Mouse (Mus musculus) Muller cell, postnatal 12 days (primary cell): Measurements from ENCODE around the gene Ttc28.

Source experiments
- DNase-seq: peaks from one replicate; pipeline ENCODE4 v3.0.0-alpha.2; 2015; ENCODE audit errors: inconsistent ontology term

Gene Ttc28

DNA sequence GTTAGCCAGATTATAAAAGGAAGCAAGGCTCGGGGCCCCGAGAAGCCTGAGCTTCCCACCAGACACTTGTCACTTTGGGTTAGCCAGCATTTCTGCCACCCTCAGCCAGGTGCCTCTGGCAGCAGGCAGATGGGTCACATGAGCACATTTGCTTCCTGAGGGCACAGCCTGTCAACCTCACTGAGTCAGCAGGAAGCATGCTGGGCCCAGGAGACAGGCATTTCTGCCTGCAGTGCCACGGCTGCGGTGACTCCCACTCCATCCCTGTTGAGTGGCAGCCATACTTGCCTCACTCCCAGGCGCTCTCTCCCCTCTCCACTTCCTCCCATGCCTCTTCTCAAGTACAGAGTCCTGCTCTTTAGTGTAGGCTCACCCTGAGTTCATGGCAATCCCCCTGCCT is 395.3 kb downstream of the Ttc28 start:
- DNase-seq: no peak

DNA sequence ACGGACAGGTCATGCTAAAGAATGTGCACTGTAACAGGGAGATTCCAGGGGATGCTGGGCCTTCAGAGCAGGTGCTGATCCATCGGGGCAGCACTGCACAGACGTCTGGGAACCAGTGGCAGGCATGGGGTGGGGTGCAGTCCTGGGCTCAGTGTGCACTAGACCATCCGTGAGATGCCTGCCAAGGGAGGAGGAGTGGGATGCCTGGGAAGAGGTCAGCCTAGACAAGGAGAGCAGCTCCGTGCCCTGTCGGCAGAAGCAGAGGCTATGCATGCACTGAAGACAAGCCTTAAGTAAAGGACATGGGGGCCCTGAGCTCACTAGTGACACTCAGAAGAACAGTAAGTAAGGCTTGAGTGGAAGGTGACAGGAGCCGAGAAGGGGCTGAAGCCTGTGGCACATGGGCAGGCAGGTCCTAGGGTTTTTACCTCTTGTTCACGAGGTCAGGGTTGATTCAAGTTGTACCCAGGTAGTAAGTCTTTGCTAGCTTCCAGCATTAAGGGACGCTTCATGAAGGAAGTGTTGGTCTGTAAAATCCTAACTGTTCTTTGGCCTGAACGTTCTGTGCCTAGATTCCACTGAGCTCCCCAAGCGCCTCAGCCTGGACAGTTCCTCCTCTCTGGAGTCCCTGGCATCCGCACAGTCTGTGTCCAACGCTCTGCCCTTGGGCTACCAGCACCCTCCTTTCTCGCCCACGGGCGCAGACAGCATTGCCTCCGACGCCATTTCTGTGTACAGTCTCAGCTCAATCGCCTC is 405.0 kb downstream of the Ttc28 start:
- no peak for DNase-seq

DNA sequence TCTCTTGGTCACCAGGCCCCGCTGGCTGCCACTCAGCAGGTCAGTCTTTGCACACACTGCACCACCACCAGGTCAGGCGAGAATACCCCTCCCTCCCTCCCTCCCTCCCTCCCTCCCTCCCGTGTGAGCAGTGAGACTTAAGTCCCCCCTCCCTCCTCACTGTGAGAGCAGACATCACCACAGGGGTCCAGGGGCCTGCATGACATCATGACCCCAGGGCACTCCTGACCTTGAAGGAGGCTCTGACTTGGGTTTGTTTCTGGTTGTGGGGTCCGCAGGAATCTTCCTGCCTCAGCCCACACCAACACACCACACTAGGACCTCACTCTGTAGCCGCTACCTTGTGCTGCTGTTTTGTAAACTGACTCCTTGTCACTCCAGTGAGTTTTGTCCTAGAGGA is 408.0 kb downstream of the Ttc28 start:
- DNase-seq: no peak

DNA sequence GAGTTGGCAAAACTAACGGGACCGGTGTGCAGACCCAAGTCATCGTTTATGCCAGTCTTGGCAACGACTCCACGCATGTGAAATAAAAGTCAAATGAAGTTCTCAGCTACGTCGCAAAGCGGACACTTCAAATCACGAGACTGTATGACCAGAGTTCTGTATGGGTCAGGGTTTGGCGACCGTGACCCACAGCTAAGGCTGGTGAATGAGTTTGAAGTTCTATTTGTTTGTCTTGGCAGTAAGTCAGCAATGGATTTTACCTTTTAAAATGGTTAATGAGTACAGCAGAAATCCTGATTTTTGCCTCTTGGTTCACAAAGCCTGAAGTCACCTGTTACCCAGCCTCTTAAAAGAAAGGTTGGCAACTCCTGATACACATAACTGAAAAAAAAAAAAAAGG is 408.9 kb downstream of the Ttc28 start:
- no peak for DNase-seq

DNA sequence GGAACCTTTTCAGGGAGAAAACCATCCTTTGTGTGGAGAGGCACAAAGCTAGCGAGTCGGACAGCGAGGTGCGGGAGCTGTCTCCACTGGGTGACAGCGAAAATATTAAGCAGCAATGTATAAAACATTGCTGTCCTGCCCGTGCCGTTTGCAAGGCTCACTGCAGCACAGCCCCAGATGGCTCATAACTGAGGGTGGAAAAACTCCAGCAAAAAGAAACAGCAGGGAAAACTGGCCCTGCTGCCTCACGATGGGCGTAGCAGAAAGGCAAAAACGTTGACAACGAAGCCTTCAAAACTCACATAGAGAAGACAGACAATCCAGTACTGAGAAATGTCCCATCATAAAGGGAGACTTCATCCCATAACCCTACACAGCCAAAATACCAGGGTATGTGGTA is 410.5 kb downstream of the Ttc28 start:
- no peak for DNase-seq

DNA sequence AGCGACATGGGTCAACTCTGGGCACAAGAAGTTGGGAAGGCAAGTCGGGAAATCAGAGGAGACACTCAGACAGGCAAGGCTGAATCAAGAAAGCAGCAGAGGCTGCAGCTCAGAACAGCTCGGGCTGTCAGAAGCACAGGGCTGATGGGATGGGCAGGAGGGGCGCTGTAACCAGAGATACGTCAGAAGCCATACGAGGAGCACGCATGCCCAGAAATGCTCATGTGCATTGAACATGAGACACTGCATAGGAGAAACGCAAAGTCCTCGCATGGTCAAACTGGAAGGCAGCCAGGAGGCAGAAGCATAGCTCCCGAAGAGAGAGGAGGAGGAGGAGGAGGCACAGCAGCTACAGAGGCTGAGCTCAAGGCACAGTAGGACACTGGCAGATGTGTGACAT is 412.0 kb downstream of the Ttc28 start:
- DNase-seq: no peak

DNA sequence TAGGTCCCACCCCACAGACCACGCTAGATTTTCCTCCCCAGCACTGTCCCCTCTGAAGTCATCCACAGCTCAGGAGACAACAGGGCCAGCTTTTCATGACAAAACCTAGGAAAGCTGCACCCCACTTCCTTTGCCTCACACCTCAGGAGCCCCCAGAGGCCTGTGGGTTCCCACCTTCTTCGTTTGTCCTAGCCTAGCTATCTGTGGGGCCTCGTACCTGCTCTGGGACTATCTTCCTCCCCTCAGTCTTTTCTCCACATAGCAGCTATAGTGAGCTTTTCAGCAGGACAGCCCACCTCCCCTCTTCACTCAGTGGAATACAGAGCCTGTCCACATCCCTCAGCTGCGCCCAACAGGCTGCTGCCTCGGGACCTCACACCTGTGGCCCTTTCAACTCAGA is 418.2 kb downstream of the Ttc28 start:
- DNase-seq: no peak

DNA sequence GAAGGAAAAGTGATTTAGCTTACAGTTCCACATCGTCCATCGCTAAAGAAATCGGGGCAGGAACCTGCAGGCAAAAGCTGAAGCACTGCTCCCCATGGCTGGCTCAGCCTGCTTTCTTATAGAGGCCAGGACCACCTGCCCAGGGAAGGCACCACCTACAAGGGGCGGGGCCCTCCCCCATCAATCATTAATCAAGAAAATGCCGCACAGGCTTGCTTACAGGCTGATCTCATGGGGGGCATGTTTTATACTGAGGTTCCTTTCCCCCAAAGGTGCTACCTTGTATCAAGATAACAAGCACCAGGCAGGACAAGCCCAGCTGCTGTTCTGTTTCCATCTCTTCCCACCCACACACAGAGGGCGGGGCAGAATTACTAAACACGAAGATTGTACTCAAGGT is 419.1 kb downstream of the Ttc28 start:
- DNase-seq: no peak

DNA sequence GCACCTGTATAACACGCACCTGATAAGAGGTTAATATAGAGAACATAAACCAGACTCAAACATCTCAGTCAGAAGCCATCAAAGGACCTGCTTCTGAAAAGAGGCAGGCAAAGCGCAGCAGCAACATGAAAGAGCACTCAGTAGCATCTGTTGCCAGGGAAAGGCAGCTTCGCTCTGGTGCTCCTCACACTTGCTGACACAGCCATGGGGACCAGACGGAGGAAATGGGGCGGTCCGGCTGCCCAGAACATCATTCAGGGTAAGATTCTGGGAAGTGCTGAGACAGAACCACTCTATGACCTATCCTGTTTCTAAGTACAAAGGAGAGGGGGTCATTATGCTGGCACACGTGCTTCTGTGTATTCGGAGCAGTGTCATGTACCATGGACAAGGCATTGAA is 421.2 kb downstream of the Ttc28 start:
- no peak for DNase-seq

DNA sequence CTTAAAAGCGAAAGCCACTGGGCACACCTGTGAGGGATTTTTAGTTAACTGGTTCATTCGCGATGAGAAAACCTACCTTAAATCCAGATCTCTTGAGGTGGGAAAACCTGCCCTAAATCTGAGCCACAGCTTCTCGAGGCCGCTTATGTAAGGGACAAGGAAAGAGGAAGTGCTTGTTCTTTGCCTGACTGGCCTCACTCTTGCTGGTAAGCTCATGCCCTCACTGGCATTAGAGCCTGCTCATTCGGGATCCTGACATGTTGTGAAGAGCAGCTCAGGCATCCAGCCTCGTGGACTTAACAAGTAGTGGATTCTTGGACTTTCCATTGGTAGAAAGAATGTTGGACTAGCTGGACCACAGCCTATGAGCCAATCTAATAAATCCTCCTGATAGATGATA is 422.1 kb downstream of the Ttc28 start:
- no peak for DNase-seq

DNA sequence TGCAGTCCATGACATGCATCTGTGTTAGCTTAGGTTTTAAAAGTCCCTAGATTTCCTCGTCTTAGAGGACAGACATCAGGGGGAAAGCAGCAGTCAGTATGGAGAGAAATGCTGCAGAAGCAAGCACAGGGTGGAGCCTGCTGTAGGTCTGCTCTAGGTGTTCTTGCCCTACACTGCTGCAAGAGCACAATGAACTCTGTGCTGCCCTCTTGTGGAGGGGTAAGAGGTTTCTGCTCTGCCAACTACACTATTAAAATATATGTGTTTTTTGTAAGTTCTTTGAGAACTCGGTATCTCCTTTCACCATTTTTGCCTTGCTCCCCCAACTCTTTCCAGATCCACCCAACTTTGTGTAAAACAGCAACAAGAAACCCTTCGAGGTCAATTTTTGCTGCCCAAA is 425.1 kb downstream of the Ttc28 start:
- no peak for DNase-seq

DNA sequence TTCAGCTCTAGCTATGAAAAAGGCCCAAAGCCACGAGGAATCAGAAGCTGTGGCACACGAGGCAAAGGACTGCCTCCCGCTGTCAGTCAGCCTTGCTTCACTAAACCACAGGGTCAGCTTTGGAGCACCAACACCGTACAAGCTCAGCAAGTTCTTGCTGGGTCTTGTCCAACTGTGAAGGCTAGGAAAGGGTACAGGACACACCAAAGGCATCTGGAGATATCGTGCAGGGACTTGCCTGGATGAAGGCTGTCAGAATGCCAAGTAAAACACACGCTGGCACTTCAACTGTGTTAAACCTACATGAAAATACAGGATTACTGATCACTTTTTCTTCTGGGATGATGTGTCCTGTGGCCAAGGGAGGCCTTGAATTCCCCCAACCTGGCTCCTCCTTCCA is 430.6 kb downstream of the Ttc28 start:
- DNase-seq: no peak

DNA sequence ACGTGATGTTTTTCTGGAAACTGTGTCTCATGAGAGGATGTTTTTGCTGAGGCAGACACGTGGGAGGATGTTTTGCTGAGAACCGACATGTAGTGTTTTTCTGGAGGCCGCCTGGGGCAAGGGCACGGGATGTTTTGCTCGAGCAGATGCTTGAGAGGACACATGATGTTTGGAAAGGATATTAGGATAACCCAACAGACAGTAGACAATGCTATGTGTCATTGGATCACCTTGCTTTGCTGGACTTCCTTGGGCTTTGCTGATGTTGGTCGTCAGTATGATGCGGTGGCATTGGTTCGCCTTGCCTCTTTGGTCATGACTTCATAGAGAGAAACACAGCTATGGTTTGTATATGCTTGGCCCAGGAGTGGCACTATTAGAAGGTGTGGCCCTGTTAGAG is 434.2 kb downstream of the Ttc28 start:
- DNase-seq: no peak

DNA sequence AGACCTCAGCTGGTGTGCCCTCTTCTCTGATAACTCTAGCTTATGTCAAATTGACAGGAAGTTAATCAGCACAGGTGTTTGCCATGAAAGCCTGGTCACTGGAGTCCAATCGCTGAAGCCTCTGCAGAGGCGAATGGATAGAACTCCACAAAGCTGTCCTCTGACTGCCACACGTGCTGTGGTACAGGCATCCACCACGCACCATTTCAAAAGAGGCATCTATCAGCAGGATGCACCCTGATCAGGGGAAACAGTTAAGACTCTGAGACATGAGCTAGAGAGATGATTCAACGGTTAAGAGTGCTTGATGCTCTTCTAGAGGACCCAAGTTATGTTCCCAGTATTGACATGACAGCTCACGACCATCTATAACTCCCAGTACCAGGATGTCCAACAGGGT is 435.5 kb downstream of the Ttc28 start:
- no peak for DNase-seq

DNA sequence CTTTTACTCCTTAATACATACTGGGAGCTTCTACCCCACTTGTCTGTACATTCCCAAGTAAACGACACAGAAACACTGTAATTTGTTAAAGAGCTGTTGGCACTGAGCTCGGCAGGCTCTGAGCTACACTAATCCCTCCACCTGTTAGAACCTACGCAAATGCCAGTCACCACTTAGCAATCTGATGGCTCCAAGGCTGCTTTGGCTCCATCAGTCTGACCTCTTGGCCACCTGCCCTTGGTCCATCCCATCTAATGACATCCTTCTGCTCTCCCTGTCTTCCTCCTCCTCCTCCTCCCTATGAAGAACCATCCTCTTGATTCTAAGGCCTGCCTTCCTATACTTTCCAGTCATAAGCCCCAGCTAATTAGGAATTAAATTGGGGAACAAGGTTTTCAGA is 437.9 kb downstream of the Ttc28 start:
- no peak for DNase-seq

DNA sequence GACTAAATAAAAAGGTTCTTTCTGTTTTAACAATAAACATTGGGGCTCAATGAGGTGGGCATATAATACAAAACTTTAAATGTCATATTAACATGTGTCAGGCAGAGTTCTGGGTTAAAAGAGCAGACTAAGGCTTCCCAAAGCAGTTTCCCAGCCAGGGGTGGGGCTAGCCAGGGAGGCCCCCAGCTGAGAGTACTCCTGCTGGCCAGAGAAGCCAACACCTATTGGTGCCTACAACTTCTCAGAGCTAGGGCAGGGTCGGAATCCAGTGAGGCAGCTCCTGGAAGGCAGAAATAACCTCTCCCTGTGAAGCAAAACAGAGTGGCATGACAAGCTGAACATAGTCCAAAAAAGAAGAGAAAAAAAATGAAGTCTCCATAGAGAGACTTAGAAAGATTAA is 439.3 kb downstream of the Ttc28 start:
- no peak for DNase-seq

DNA sequence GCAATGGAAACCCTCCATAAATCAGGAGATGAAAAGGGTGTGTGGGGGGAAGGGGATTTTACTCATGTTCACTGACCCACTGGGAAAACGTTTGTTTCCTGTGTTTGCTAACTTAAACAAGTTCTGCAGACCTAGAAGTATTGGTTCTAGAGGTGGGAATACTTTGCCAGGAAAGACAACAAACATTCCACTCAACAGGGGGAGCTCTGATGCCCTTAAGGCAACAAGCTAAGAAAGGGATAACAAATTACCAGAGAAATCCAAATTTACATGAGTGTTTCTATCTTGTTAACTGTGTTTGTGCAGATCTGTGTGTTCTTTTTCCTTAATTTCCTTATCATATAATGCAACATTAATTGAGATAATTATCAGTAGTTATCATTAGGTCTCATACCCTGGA is 446.2 kb downstream of the Ttc28 start:
- no peak for DNase-seq

DNA sequence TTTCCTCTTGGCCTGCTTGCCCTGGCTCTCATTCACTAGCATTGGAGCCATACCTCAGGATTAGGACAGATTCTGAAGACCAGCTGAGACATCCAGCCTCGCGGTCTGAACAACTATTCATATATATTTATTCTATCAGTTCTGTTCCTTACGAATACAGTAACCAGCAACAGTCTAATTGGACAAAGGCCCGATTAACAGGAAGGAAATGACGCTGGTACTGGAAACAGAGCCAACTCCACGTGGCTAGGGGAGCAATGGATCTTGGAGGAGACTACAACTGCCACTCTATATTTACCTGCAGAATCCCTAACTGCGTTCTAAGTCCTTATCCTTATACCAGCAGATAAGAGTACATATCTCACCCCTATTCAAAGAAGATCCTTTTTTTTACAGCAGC is 447.8 kb downstream of the Ttc28 start:
- DNase-seq: no peak

DNA sequence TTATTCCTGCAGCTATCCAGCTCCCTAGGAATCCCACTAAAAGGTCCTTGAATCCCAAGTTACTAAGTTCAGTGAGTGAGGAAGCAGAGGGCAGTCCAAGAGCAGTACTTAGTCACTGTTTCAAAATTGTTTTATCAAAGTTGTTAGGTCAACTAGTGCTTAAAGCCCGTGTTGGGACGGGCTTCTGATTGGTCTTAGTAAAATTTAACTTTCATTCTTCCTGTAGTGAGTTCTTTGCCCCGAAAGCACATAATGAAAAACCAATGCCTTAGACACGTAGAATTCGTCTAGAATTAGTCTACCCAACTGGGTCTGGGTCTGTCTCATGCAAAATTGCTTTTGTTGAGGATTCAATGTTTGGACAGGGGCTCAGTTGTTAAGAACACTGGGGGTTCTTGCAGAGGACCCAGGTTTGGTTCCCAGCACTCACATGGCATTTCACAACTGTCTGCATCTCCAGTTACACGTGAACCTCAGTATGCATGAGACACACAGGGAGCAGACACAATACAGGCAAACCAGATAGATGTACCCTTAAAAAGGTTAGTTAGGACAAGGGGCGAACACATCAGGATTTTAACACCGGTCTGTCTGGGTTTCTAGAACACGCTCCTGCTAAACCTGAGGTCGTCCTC is 450.3 kb downstream of the Ttc28 start:
- no peak for DNase-seq

DNA sequence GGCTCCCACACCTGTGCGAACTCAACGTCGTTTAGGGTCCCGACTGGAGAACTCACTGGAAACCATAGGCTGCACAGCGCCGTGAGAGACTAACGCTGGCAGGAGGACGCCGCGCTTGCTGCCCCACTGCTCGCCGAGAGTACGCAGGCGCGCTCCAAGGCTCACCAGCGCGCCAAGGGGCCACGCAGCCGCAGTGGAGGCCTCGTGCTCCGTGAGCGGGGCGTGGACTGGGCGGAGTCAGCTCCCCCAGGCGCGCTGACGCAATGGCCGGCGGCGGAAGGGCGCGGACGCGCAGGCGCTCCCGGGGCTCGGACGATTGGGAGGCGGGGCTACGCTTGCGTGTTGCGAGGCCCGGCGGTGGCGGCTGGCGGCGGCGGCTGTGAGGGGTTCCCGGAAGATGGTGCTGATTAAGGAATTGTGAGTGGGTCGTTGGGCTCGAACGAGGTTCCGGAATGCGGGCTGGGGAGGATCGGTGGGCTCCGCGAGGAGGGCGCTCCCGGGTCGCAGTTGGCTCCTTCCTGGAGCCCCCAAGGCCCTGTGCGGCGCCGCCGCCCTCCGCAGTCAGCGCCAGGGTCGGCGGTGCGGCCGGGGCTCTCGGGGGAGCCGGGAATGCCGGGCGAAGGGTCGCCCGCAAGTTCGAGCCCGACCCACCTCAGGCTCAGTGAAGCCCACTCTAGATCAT is 451.0 kb downstream of the Ttc28 start, which contains the start of gene Pitpnb:
Gene Pitpnb (plus strand): TSS at position 347 of the 682 bp plus-strand sequence.
- peak; percentile 99 for DNase-seq

DNA sequence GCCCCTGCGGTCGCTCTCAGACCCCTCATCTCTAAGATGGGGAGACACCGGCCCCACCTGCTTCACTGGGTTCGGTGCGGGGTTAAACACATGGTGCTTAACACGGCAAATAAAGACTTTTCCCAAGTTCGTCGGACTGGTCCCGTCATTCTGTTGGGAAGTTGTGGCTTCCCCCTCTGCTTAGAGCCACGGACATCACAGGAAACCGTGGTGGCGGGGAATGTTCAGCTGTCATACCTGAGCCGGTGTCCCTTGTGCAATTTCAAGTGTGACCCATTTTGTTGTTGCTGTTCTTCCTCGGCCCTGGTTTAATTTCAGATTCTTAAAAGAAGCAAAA is 451.5 kb downstream of the Ttc28 start:
- no peak for DNase-seq

DNA sequence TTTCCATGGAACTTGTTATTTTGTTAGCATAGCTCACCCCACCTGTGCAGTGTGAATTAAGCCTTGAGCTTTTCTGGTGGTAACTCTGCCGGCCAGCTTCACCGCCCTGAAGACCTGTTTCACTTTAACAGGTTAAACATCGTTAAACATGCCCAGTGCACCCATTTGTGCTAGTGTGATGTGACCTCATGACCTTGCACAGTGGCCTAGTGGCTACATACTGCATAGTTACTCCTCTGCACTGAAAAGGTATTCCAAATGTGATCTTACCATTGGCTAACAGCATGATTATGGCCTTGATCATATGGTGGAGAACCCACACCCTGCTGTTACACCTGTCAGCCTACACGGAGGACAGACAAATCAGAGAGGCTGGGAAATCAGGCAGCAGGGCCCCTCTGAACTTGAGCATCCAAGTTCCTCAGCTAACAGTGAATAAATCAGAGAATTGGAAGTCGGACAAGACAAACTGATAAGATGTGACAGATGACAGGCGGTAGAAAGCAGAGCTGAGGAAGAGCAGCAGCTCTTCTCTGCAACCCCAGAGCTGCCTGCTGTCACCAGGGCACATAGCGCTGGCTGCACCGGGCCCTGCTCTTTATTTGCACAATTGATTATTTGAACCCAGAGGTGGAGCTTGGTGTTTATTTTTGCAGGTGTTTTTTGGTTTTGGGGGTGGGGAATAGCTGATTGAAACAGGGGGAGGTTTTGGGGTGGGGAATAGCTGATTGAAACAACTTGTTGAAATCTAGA is 456.5 kb downstream of the Ttc28 start:
- no peak for DNase-seq
